Mouse (Mus musculus): ENCODE measurements around the gene Lcor.

The Lcor gene

GRCm38 (mm10) chr19:41482190-41482908 lies at the start of gene Lcor:
Gene Lcor (plus strand): TSS chr19:41482637.
- DNase-seq (ENCODE audit: low spot score): peak; percentile 73

GRCm38 (mm10) chr19:41435366-41435765 lies 47.1 kb upstream of the Lcor start:
- DNase-seq (ENCODE audit: low spot score): no peak

- DNase-seq (ENCODE audit: low spot score): no peak
These were observed 46.0 kb upstream of the Lcor start for GRCm38 (mm10) chr19:41436461-41436860.

GRCm38 (mm10) chr19:41438953-41439352 lies 43.5 kb upstream of the Lcor start:
- DNase-seq (ENCODE audit: low spot score): no peak

- no peak for DNase-seq (ENCODE audit: low spot score)
These were observed 41.0 kb upstream of the Lcor start for GRCm38 (mm10) chr19:41441446-41441845.

- DNase-seq (ENCODE audit: low spot score): no peak
These were observed 40.4 kb upstream of the Lcor start for GRCm38 (mm10) chr19:41441911-41442607.

GRCm38 (mm10) chr19:41442608-41442969 lies 39.8 kb upstream of the Lcor start:
- DNase-seq (ENCODE audit: low spot score): peak; percentile 35

GRCm38 (mm10) chr19:41444491-41444890 lies 37.9 kb upstream of the Lcor start:
- DNase-seq (ENCODE audit: low spot score): no peak

GRCm38 (mm10) chr19:41445013-41445610 lies 37.3 kb upstream of the Lcor start:
- no peak for DNase-seq (ENCODE audit: low spot score)

GRCm38 (mm10) chr19:41445723-41446122 lies 36.7 kb upstream of the Lcor start:
- DNase-seq (ENCODE audit: low spot score): no peak

GRCm38 (mm10) chr19:41447166-41447565 lies 35.3 kb upstream of the Lcor start:
- no peak for DNase-seq (ENCODE audit: low spot score)

GRCm38 (mm10) chr19:41447760-41448159 lies 34.7 kb upstream of the Lcor start:
- DNase-seq (ENCODE audit: low spot score): no peak

GRCm38 (mm10) chr19:41449415-41450075 lies 32.9 kb upstream of the Lcor start:
- DNase-seq (ENCODE audit: low spot score): no peak

- DNase-seq (ENCODE audit: low spot score): no peak
These were observed 30.3 kb upstream of the Lcor start for GRCm38 (mm10) chr19:41452166-41452565.

GRCm38 (mm10) chr19:41454601-41455000 lies 27.8 kb upstream of the Lcor start:
- DNase-seq (ENCODE audit: low spot score): no peak

- DNase-seq (ENCODE audit: low spot score): no peak
These were observed 27.3 kb upstream of the Lcor start for GRCm38 (mm10) chr19:41455091-41455626.

GRCm38 (mm10) chr19:41457181-41457580 lies 25.3 kb upstream of the Lcor start:
- no peak for DNase-seq (ENCODE audit: low spot score)

GRCm38 (mm10) chr19:41462166-41462735 lies 20.2 kb upstream of the Lcor start:
- DNase-seq (ENCODE audit: low spot score): no peak

GRCm38 (mm10) chr19:41463841-41464240 lies 18.6 kb upstream of the Lcor start:
- DNase-seq (ENCODE audit: low spot score): no peak

GRCm38 (mm10) chr19:41466475-41466874 lies 16.0 kb upstream of the Lcor start:
- DNase-seq (ENCODE audit: low spot score): no peak

- DNase-seq (ENCODE audit: low spot score): no peak
These were observed 8.8 kb upstream of the Lcor start for GRCm38 (mm10) chr19:41473566-41474135.

- DNase-seq (ENCODE audit: low spot score): no peak
These were observed 7.5 kb upstream of the Lcor start for GRCm38 (mm10) chr19:41474943-41475342.
